Mouse (Mus musculus): Measurements from ENCODE around the gene Med16. TPM values are rescaled to one million over a fixed set of nuclear protein-coding genes. Genes with fewer than 3 reads are reported as not detected.
A peak's percentile ranks its signal among the peaks of the same experiment; 100 is the strongest.

The Med16 gene
- total RNA-seq (2022), result 10 to 100 TPM; 50.4 to 61.2 (median 57.1) TPM

DNA sequence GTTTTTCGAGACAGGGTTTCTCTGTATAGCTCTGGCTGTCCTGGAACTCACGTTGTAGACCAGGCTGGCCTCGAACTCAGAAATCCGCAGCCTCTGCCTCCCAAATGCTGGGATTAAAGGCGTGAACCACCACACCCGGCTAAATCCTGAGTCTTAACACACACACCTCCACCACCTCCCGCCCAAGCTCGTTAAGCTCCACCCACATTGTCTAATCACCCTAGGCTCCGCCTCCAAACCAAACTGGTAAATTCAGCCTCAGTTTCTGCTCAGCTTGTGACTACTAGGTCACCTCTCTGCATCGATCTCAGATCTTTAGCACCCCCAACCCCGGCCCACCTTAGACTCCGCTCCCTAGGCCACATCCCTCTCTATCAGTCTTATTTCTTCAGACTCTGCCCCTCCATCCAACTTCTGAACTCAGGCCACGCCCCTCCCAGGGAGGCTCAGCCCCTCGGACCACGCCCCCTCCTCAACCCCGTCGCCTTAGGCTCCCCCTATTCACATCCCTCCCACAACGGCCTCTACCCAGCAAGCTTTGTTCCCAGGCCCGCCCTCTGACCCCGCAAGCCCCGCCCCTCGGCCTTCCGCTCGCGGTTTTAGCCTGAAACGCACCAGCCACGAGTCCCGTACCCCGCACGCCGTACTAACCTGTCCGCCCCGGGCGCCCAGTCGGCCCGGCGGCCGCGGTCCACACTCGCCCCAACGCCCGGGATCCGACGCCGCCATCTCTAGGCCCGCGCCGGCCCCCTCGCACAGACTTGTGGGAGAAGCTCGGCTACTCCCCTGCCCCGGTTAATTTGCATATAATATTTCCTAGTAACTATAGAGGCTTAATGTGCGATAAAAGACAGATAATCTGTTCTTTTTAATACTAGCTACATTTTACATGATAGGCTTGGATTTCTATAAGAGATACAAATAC, at the start of gene Med16:
Gene Med16, minus strand, starts transcription at position 757 of the 925 bp plus-strand sequence.
- peak; percentile 94 for DNase-seq (ENCODE audit: low spot score in 2 of 2)

- DNase-seq (ENCODE audit: low spot score in 2 of 2), result peak; percentile 56 to 71
These were observed 49.6 kb upstream of the Med16 start for GRCm38 (mm10) chr10:79958140-79958816.

DNA sequence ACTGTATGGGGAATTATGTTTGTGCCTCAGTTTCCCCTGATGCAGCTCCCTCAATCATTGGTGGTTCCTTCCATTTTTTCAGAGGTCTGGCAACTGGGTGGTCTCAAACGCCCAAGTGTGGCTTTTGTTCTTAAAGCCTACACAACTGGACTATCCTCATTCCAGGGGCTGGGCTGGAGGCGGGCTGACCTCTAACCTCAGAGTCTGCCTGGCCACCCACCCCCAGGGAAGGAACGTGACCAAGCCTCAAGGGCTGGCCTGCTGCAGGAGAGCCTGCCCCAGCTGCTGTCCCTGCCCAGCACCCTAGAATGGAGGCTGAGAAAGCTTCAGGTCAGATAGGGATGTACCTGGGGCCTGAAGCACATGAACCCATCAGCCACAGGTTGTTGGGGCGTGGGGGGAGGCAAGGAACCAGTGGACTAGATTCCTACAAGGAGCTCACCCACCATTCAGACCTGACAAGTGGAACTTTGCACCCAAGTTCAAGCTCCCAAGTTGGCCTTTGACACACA, 48.0 kb upstream of the Med16 start:
- no peak for DNase-seq (ENCODE audit: low spot score in 2 of 2)

GRCm38 (mm10) chr10:79955691-79956090, 47.0 kb upstream of the Med16 start:
- DNase-seq (ENCODE audit: low spot score in 2 of 2), result no peak

GRCm38 (mm10) chr10:79953946-79954345, 45.2 kb upstream of the Med16 start:
- DNase-seq (ENCODE audit: low spot score in 2 of 2), result peak in 1 of 2 experiments; percentile 37

GRCm38 (mm10) chr10:79950661-79951060, 41.9 kb upstream of the Med16 start:
- DNase-seq (ENCODE audit: low spot score in 2 of 2), result no peak

GRCm38 (mm10) chr10:79949873-79950272, 41.1 kb upstream of the Med16 start:
- no peak for DNase-seq (ENCODE audit: low spot score in 2 of 2)

DNA sequence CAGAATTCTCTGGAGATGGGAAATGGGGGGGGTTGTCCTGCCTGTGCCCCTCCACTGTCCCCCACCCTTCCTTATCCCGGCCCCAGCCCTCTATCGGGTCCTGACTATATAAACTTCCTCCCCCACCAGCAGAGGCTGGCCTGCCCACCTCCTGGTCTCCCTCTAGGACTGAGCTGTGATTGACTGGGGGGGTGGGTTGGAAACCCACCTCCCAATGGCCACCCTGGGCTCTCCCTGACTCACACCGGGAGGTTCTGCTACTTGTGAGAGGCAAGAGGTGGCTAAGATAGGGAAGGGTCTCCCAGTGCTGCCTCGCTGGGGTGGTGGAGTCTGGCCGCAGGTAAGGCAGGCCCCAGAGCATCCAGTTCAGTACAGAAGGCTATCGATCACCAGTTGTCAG, 38.8 kb upstream of the Med16 start:
- DNase-seq (ENCODE audit: low spot score in 2 of 2), result no peak

DNA sequence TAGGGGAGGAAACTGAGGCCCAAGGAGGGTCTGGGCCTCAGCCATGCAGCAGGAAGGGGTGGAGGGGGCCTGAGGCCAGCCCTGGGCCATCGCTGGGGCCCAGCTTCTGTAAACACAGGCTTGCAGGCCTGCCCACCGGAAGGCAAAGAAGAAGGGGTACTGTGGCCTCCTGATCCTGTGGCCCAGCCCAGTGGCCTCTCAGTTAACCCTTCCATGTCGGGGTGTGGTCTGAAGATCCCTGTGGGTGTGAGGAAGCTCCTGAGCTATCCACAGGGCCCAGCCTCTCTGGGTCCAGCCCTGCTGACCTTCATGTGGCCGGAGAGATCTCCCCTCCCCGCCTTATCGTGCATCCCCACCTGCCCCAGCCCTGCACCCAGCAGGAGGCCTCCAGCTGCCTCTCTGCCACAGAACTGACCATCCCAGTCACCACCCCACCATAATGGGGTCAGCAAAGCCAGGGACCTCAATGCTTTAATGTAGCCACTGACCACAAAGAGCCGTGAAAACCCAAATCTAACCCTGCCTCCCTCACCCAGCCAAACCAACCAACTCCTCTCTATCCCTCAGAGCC, 38.1 kb upstream of the Med16 start:
- no peak for DNase-seq (ENCODE audit: low spot score in 2 of 2)

- DNase-seq (ENCODE audit: low spot score in 2 of 2), result no peak
These were observed 36.9 kb upstream of the Med16 start for GRCm38 (mm10) chr10:79945507-79946234.

DNA sequence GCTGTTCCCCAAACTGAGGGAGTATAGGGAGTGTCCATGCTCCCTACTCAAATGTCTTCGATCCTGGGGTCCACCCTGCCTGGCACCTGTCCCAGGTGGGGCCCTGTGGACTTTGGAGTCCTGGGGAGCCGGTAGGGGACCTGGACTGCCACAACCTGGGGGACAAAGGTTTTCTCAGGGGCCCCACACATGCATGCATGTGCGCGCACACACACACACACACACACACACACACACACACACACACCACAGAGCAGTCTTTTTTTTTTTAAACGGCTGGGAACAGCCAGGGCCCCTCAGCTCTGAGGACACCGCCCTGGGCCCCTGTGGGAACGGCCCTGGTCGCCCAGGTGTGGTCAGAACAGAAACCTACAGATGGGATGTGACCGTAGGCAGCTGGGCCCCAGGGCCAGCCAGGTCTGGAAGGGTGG, 34.8 kb upstream of the Med16 start:
- no peak for DNase-seq (ENCODE audit: low spot score in 2 of 2)

DNA sequence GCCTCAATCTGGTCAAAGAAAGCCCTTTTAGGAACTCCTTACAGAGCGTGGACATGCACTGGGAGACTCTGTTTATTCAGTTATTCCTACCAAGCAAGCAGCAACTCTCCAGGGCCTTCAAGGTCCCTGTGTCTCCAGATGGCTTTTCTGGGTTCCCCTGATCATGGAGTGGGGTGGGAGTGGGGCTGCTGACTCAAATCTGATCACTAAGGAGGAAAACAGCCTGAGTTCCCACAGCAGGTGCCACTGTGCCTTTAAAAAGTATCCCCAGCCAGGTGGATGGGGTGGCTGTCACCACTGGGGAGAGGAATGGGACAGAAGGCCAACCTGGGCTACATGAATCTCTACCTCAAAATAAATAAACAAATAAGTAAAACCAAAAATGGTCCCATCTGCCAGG, 34.3 kb upstream of the Med16 start:
- DNase-seq (ENCODE audit: low spot score in 2 of 2), result no peak

GRCm38 (mm10) chr10:79940749-79941148, 32.0 kb upstream of the Med16 start:
- no peak for DNase-seq (ENCODE audit: low spot score in 2 of 2)

GRCm38 (mm10) chr10:79937775-79938526, 29.2 kb upstream of the Med16 start:
- no peak for DNase-seq (ENCODE audit: low spot score in 2 of 2)

DNA sequence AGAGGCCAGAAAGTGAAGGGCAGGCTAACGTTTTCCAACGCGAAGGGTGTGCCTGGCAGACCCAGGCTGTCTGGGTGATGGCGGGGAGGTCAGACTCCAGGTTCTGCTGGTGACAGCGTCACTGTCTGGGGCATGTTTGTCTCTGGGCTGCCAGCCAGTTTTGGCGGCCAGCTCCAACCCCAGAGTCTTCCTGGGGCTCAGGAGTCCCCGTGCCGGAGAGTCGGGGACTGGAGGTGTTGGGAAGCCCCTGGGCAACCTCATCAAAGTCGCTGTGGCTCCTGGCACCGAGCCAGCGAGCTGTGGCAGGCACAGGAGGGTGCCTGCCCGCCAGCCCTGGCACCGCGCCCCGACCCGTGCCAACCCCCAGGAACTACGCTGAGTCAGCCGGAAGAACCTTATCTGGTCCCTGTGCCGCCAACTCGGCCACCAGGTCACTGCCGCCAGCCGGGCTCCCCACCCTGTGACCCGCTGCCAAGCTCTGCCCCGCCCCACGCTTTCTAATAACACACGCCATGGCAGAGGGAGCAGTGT, 28.3 kb upstream of the Med16 start:
- no peak for DNase-seq (ENCODE audit: low spot score in 2 of 2)

DNA sequence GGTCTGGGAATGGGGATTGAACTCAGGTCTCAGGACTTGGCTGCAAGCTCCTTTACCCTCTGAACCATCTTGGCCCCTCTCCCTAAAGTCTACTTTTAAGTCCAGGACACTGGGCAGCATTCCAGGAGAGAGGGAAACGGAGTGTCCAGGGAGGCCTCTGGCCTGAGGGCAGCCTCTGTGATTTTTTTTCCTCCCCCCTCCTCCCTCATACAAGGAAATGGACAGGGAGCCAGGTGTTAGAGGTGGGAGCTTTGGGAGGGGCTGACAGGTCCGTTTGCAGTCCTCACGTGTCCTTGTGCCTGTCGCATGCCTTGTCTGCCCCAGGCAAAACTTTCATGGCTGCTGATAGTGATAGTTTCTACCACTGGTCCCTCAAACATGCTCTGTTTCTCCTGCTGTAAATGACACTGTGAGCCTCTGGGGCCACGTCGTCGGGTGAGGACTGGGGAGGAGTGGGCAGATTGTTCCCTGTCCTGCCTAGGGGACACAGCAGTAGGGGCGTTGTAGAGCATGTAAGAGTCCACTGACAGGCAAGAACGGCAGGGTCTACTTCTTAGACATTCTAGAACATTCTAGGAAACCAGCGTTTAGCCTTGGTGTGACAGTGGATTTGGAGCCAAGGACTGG, 27.7 kb upstream of the Med16 start:
- DNase-seq (ENCODE audit: low spot score in 2 of 2), result no peak

GRCm38 (mm10) chr10:79934794-79935569, 26.3 kb upstream of the Med16 start:
- no peak for DNase-seq (ENCODE audit: low spot score in 2 of 2)

DNA sequence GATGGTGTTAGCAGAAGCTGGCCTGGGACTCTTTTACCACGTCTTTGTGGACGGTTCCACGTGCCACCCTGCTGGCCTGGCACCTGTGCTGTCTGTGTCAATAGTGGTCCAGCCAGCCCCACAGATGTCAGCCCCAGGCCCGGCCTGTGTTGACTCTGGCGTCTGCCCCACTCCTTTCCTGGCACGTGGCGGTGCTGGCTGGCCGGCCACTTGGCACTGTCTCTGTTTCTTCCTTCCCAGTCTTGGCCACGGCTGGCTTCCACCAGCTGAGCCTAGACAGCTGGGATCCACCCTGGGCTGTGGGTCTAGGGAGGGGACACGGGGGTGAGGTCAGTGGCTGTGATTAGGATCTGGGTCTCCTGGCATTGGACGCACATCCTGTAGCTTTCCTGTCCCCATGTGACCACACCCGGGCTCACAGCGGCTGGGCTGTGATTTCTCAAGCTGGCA, 25.6 kb upstream of the Med16 start:
- DNase-seq (ENCODE audit: low spot score in 2 of 2), result peak; percentile 65 to 66

- no peak for DNase-seq (ENCODE audit: low spot score in 2 of 2)
These were observed 25.1 kb upstream of the Med16 start for GRCm38 (mm10) chr10:79933861-79934260.

Measured in layer of hippocampus, adult 8-10 months (tissue).